Mouse (Mus musculus): Measurements from ENCODE around the gene Itga9. TPM values are rescaled to one million over a fixed set of nuclear protein-coding genes. Genes with fewer than 3 reads are reported as not detected.

The Itga9 gene
- polyA plus RNA-seq, 1 experiment from 2014 or later = 10.3 TPM

GRCm38 (mm10) chr9:118926111-118926650 lies 319.7 kb downstream of the Itga9 start, which contains the start of gene Ctdspl:
Gene Ctdspl (plus strand): TSS chr9:118926453.
- H3K4me2 ChIP-seq (ENCODE audit: low read depth, low read length) = peak within 1 kb of the TSS; percentile 94
- H3K27ac ChIP-seq (replicated peaks; ENCODE audit: low read depth, low read length) = peak within 1 kb of the TSS; percentile 65
- WGBS = under 1% methylated on average over 34 of the region's 73 CpGs
- no peaks in the 10 kb centered on the region for H3K9me3 ChIP-seq (replicated peaks; ENCODE audit: control insufficient read depth, low read length)
- peak within 1 kb of the TSS; percentile 82 for H3K9ac ChIP-seq (replicated peaks; ENCODE audit: low read length)
- ATAC-seq (replicated peaks; ENCODE audit: insufficient number of reproducible peaks, low FRiP score, low TSS enrichment, low read depth) = peak; percentile 42
- peak within 1 kb of the TSS; percentile 82 for H3K4me3 ChIP-seq (ENCODE audit: low read depth, low read length)
- peak; percentile 57 for DNase-seq (ENCODE audit: low spot score)
- no peaks in the 10 kb centered on the region for H3K27me3 ChIP-seq (ENCODE audit: control insufficient read depth, insufficient read depth, low read length)
- H3K36me3 ChIP-seq (replicated peaks; ENCODE audit: control insufficient read depth, insufficient read depth, low read depth, low read length) = no peaks in the 10 kb centered on the region
- H3K4me1 ChIP-seq (ENCODE audit: control insufficient read depth, insufficient read depth, low read length) = peaks cover 10% of the 10 kb centered on the region

- DNase-seq (ENCODE audit: low spot score) (peak; percentile 28), ATAC-seq (replicated peaks; ENCODE audit: insufficient number of reproducible peaks, low FRiP score, low TSS enrichment, low read depth) (no peak)
- 7% methylated on average over 24 of the region's 68 CpGs for WGBS
These were observed 320.3 kb downstream of the Itga9 start for GRCm38 (mm10) chr9:118926688-118927321.

GRCm38 (mm10) chr9:118927501-118927900 lies 321.0 kb downstream of the Itga9 start:
- DNase-seq (ENCODE audit: low spot score) (no peak), ATAC-seq (replicated peaks; ENCODE audit: insufficient number of reproducible peaks, low FRiP score, low TSS enrichment, low read depth) (no peak)
- Histone ChIP-seq H3K9ac (replicated peaks; ENCODE audit: low read length) (peak overlapping the region; percentile 10), H3K4me1 (ENCODE audit: control insufficient read depth, insufficient read depth, low read length) (peaks cover 10% of the 10 kb centered on the region), H3K9me3 (replicated peaks; ENCODE audit: control insufficient read depth, low read length) (no peaks in the 10 kb centered on the region), H3K4me2 (ENCODE audit: low read depth, low read length) (peak overlapping the region; percentile 94), H3K27ac (replicated peaks; ENCODE audit: low read depth, low read length) (no peak overlapping the region), H3K36me3 (replicated peaks; ENCODE audit: control insufficient read depth, insufficient read depth, low read depth, low read length) (no peaks in the 10 kb centered on the region), H3K27me3 (ENCODE audit: control insufficient read depth, insufficient read depth, low read length) (no peaks in the 10 kb centered on the region), H3K4me3 (ENCODE audit: low read depth, low read length) (peak overlapping the region; percentile 82)
- WGBS = 46% methylated on average over 8 of the region's 8 CpGs

More at GRCm38 (mm10) chr9:118926688-118927321, 320.3 kb downstream of the Itga9 start:
- H3K27me3 ChIP-seq (ENCODE audit: control insufficient read depth, insufficient read depth, low read length) = no peaks in the 10 kb centered on the region
- H3K9ac ChIP-seq (replicated peaks; ENCODE audit: low read length) = peak overlapping the region; percentile 82
- H3K9me3 ChIP-seq (replicated peaks; ENCODE audit: control insufficient read depth, low read length) = no peaks in the 10 kb centered on the region
- H3K36me3 ChIP-seq (replicated peaks; ENCODE audit: control insufficient read depth, insufficient read depth, low read depth, low read length) = no peaks in the 10 kb centered on the region
- H3K4me3 ChIP-seq (ENCODE audit: low read depth, low read length) = peak overlapping the region; percentile 82
- peak overlapping the region; percentile 94 for H3K4me2 ChIP-seq (ENCODE audit: low read depth, low read length)
- H3K4me1 ChIP-seq (ENCODE audit: control insufficient read depth, insufficient read depth, low read length) = peaks cover 10% of the 10 kb centered on the region
- H3K27ac ChIP-seq (replicated peaks; ENCODE audit: low read depth, low read length) = no peak overlapping the region

- DNase-seq (ENCODE audit: low spot score) (no peak), ATAC-seq (replicated peaks; ENCODE audit: insufficient number of reproducible peaks, low FRiP score, low TSS enrichment, low read depth) (no peak)
- no peaks in the 10 kb centered on the region for H3K9me3 ChIP-seq (replicated peaks; ENCODE audit: control insufficient read depth, low read length)
- no peaks in the 10 kb centered on the region for H3K27me3 ChIP-seq (ENCODE audit: control insufficient read depth, insufficient read depth, low read length)
- no peak overlapping the region; the same call in 1 of the 2 replicates for H3K9ac ChIP-seq (replicated peaks; ENCODE audit: low read length)
- H3K36me3 ChIP-seq (replicated peaks; ENCODE audit: control insufficient read depth, insufficient read depth, low read depth, low read length) = no peaks in the 10 kb centered on the region
- H3K27ac ChIP-seq (replicated peaks; ENCODE audit: low read depth, low read length) = no peak overlapping the region
- H3K4me3 ChIP-seq (ENCODE audit: low read depth, low read length) = no peak overlapping the region
- H3K4me2 ChIP-seq (ENCODE audit: low read depth, low read length) = peak overlapping the region; percentile 17; the same call in 1 of the 2 replicates
- peaks cover 10% of the 10 kb centered on the region for H3K4me1 ChIP-seq (ENCODE audit: control insufficient read depth, insufficient read depth, low read length)
- WGBS = 41% methylated on average over 2 of the region's 2 CpGs
These were observed 321.5 kb downstream of the Itga9 start for GRCm38 (mm10) chr9:118928007-118928406.

GRCm38 (mm10) chr9:118928656-118929055 lies 322.2 kb downstream of the Itga9 start:
- ATAC-seq (replicated peaks; ENCODE audit: insufficient number of reproducible peaks, low FRiP score, low TSS enrichment, low read depth) (no peak), DNase-seq (ENCODE audit: low spot score) (no peak)
- Histone ChIP-seq H3K27ac (replicated peaks; ENCODE audit: low read depth, low read length) (no peak overlapping the region), H3K27me3 (ENCODE audit: control insufficient read depth, insufficient read depth, low read length) (no peaks in the 10 kb centered on the region), H3K4me3 (ENCODE audit: low read depth, low read length) (no peak overlapping the region), H3K4me2 (ENCODE audit: low read depth, low read length) (no peak overlapping the region), H3K36me3 (replicated peaks; ENCODE audit: control insufficient read depth, insufficient read depth, low read depth, low read length) (no peaks in the 10 kb centered on the region), H3K9me3 (replicated peaks; ENCODE audit: control insufficient read depth, low read length) (no peaks in the 10 kb centered on the region), H3K9ac (replicated peaks; ENCODE audit: low read length) (no peak overlapping the region), H3K4me1 (ENCODE audit: control insufficient read depth, insufficient read depth, low read length) (peaks cover 10% of the 10 kb centered on the region)
- 53% methylated on average over 7 of the region's 7 CpGs for WGBS

- H3K27me3 ChIP-seq (ENCODE audit: control insufficient read depth, insufficient read depth, low read length) = no peaks in the 10 kb centered on the region
- ATAC-seq (replicated peaks; ENCODE audit: insufficient number of reproducible peaks, low FRiP score, low TSS enrichment, low read depth) (no peak), DNase-seq (ENCODE audit: low spot score) (no peak)
- H3K4me1 ChIP-seq (ENCODE audit: control insufficient read depth, insufficient read depth, low read length) = peaks cover 6% of the 10 kb centered on the region
- no peaks in the 10 kb centered on the region for H3K36me3 ChIP-seq (replicated peaks; ENCODE audit: control insufficient read depth, insufficient read depth, low read depth, low read length)
- H3K9ac ChIP-seq (replicated peaks; ENCODE audit: low read length) = no peak overlapping the region
- no peak overlapping the region for H3K27ac ChIP-seq (replicated peaks; ENCODE audit: low read depth, low read length)
- WGBS = 75% methylated on average over 9 of the region's 9 CpGs
- H3K4me2 ChIP-seq (ENCODE audit: low read depth, low read length) = no peak overlapping the region
- H3K9me3 ChIP-seq (replicated peaks; ENCODE audit: control insufficient read depth, low read length) = no peaks in the 10 kb centered on the region
- no peak overlapping the region for H3K4me3 ChIP-seq (ENCODE audit: low read depth, low read length)
These were observed 324.1 kb downstream of the Itga9 start for GRCm38 (mm10) chr9:118930611-118931010.

GRCm38 (mm10) chr9:118933800-118934199 lies 327.3 kb downstream of the Itga9 start:
- H3K36me3 ChIP-seq (replicated peaks; ENCODE audit: control insufficient read depth, insufficient read depth, low read depth, low read length) = no peaks in the 10 kb centered on the region
- ATAC-seq (replicated peaks; ENCODE audit: insufficient number of reproducible peaks, low FRiP score, low TSS enrichment, low read depth) = no peak
- WGBS = 94% methylated on average over 9 of the region's 9 CpGs
- no peak overlapping the region for H3K4me3 ChIP-seq (ENCODE audit: low read depth, low read length)
- H3K9me3 ChIP-seq (replicated peaks; ENCODE audit: control insufficient read depth, low read length) = no peaks in the 10 kb centered on the region
- no peak overlapping the region for H3K4me2 ChIP-seq (ENCODE audit: low read depth, low read length)
- H3K27ac ChIP-seq (replicated peaks; ENCODE audit: low read depth, low read length) = no peak overlapping the region
- peaks cover 2% of the 10 kb centered on the region for H3K4me1 ChIP-seq (ENCODE audit: control insufficient read depth, insufficient read depth, low read length)
- DNase-seq (ENCODE audit: low spot score) = no peak
- no peaks in the 10 kb centered on the region for H3K27me3 ChIP-seq (ENCODE audit: control insufficient read depth, insufficient read depth, low read length)
- H3K9ac ChIP-seq (replicated peaks; ENCODE audit: low read length) = no peak overlapping the region

GRCm38 (mm10) chr9:118934319-118934718 lies 327.8 kb downstream of the Itga9 start:
- H3K36me3 ChIP-seq (replicated peaks; ENCODE audit: control insufficient read depth, insufficient read depth, low read depth, low read length) = no peaks in the 10 kb centered on the region
- 70% methylated on average over 12 of the region's 12 CpGs for WGBS
- H3K9me3 ChIP-seq (replicated peaks; ENCODE audit: control insufficient read depth, low read length) = no peaks in the 10 kb centered on the region
- H3K4me2 ChIP-seq (ENCODE audit: low read depth, low read length) = no peak overlapping the region
- no peak for ATAC-seq (replicated peaks; ENCODE audit: insufficient number of reproducible peaks, low FRiP score, low TSS enrichment, low read depth)
- no peaks in the 10 kb centered on the region for H3K27me3 ChIP-seq (ENCODE audit: control insufficient read depth, insufficient read depth, low read length)
- H3K27ac ChIP-seq (replicated peaks; ENCODE audit: low read depth, low read length) = no peak overlapping the region
- H3K4me1 ChIP-seq (ENCODE audit: control insufficient read depth, insufficient read depth, low read length) = peaks cover 2% of the 10 kb centered on the region
- H3K4me3 ChIP-seq (ENCODE audit: low read depth, low read length) = no peak overlapping the region
- H3K9ac ChIP-seq (replicated peaks; ENCODE audit: low read length) = no peak overlapping the region
- DNase-seq (ENCODE audit: low spot score) = no peak
